Mouse (Mus musculus) forebrain, embryonic 10.5 days (tissue): ENCODE results near the gene Spred3. TPM values are rescaled to one million over a fixed set of nuclear protein-coding genes. Genes with fewer than 3 reads are reported as not detected.
A peak's percentile ranks its signal among the peaks of the same experiment; 100 is the strongest.
"Not testable (repeated sequence)": the region's sequence is repeated elsewhere in the genome, so short reads cannot be mapped to it uniquely, and the experiment has no call there.

Experiments used
- DNase-seq: peaks from one replicate; pipeline ENCODE4 v3.0.0-alpha.2; 2017; ENCODE audit warnings: low spot score; ENCODE audit errors: extremely low spot score
- H3K27ac ChIP-seq: fragments of 300-500 bp; sonication (generic); 2 replicates; pipeline ENCODE4 v1.5.1; 2016; ENCODE audit warnings: mild to moderate bottlenecking
- H3K27me3 ChIP-seq: fragments of 300-500 bp; sonication (generic); 2 replicates; pipeline ENCODE4 v1.6.1; 2016; ENCODE audit warnings: mild to moderate bottlenecking; ENCODE audit not compliant: poor library complexity, severe bottlenecking
- H3K36me3 ChIP-seq: fragments of 300-500 bp; sonication (generic); replicated peaks from 2 replicates; pipeline ENCODE4 v1.6.1; 2016; ENCODE audit warnings: mild to moderate bottlenecking, moderate library complexity
- H3K4me1 ChIP-seq: fragments of 300-500 bp; sonication (generic); 2 replicates; pipeline ENCODE4 v1.6.1; 2016
- H3K4me3 ChIP-seq: fragments of 300-500 bp; sonication (generic); 2 replicates; pipeline ENCODE4 v1.5.1; 2016; ENCODE audit warnings: mild to moderate bottlenecking, moderate library complexity
- H3K9me3 ChIP-seq: fragments of 300-500 bp; sonication (generic); 2 replicates; pipeline ENCODE4 v1.6.1; 2016; ENCODE audit warnings: mild to moderate bottlenecking, moderate library complexity
- WGBS: fragments of 180-500 bp; shearing (Covaris S2); methylation state at CpG from one replicate; pipeline ENCODE4 v1.1.7; 2016; 5-methylcytosine and 5-hydroxymethylcytosine counted together
- polyA plus RNA-seq: library from polyadenylated mRNA; unstranded; fragments of >200 nt; fragmentation: Nextera tagmentation; extraction: Ambion mirVana; gene quantifications from 2 replicates; pipeline ENCODE4 v1.2.1, GENCODE M21; 2016

Spred3 gene
- polyA plus RNA-seq = 4.4 and 5.4 TPM in 2 replicates

- peak; percentile 74 for DNase-seq
- H3K27me3 ChIP-seq = peaks cover 69% of the 10 kb centered on the region
- H3K36me3 ChIP-seq = peaks cover 42% of the 10 kb centered on the region
- peak within 1 kb of the TSS; percentile 92 for H3K27ac ChIP-seq
- no peaks in the 10 kb centered on the region for H3K9me3 ChIP-seq
- under 1% methylated on average over 30 of the region's 30 CpGs for WGBS
- H3K4me3 ChIP-seq = peak within 1 kb of the TSS; percentile 75
- peaks cover 67% of the 10 kb centered on the region for H3K4me1 ChIP-seq
Observed at GRCm38 (mm10) chr7:29170066-29170754, at the start of gene Spred3, which contains the start of gene Ggn. Gene Spred3, minus strand, starts transcription at chr7:29170411. Gene Ggn, plus strand, starts transcription at chr7:29170210.

- Histone ChIP-seq H3K27ac (no peak overlapping the region), H3K36me3 (no peaks in the 10 kb centered on the region), H3K9me3 (peaks cover 27% of the 10 kb centered on the region), H3K27me3 (peaks cover 24% of the 10 kb centered on the region), H3K4me3 (no peak overlapping the region), H3K4me1 (peaks cover 26% of the 10 kb centered on the region)
- DNase-seq = no peak
- 44% methylated on average over 15 of the region's 15 CpGs for WGBS
Observed at GRCm38 (mm10) chr7:29214846-29215245, 44.6 kb upstream of the Spred3 start.

- Histone ChIP-seq H3K36me3 (no peaks in the 10 kb centered on the region), H3K27ac (no peak overlapping the region), H3K4me1 (peaks cover 26% of the 10 kb centered on the region), H3K4me3 (peak overlapping the region; percentile 49; the same call in 1 of the 2 replicates), H3K9me3 (peaks cover 21% of the 10 kb centered on the region; the same call in 1 of the 2 replicates), H3K27me3 (peaks cover 24% of the 10 kb centered on the region)
- WGBS = 68% methylated on average over 2 of the region's 2 CpGs
- no peak for DNase-seq
Observed at GRCm38 (mm10) chr7:29214236-29214635, 44.0 kb upstream of the Spred3 start.

- WGBS = 2% methylated on average over 20 of the region's 20 CpGs
Observed at GRCm38 (mm10) chr7:29213675-29214082, 43.5 kb upstream of the Spred3 start, which contains the start of gene Catsperg1. Gene Catsperg1, minus strand, starts transcription at chr7:29214035.

GRCm38 (mm10) chr7:29212775-29213560 lies 42.8 kb upstream of the Spred3 start:
- Histone ChIP-seq H3K4me1 (peaks cover 26% of the 10 kb centered on the region), H3K9me3 (peaks cover 14% of the 10 kb centered on the region; the same call in 1 of the 2 replicates), H3K4me3 (peak overlapping the region; percentile 49), H3K27me3 (peaks cover 24% of the 10 kb centered on the region)
- not testable (repeated sequence) for H3K27ac ChIP-seq, H3K36me3 ChIP-seq, DNase-seq
- 13% methylated on average over 40 of the region's 40 CpGs for WGBS

More at GRCm38 (mm10) chr7:29213675-29214082, 43.5 kb upstream of the Spred3 start, which contains the start of gene Catsperg1:
- Histone ChIP-seq H3K36me3 (no peaks in the 10 kb centered on the region), H3K27me3 (peaks cover 24% of the 10 kb centered on the region), H3K9me3 (peaks cover 15% of the 10 kb centered on the region; the same call in 1 of the 2 replicates), H3K4me1 (peaks cover 26% of the 10 kb centered on the region), H3K27ac (peak within 1 kb of the TSS; percentile 65), H3K4me3 (peak within 1 kb of the TSS; percentile 49)
- DNase-seq = peak; percentile 82

GRCm38 (mm10) chr7:29212199-29212765 lies 42.1 kb upstream of the Spred3 start:
- Histone ChIP-seq H3K27ac (no peak overlapping the region), H3K4me3 (peak overlapping the region; percentile 49), H3K9me3 (peaks cover 12% of the 10 kb centered on the region; the same call in 1 of the 2 replicates)

GRCm38 (mm10) chr7:29211415-29212198 lies 41.4 kb upstream of the Spred3 start:
- DNase-seq = peak; percentile 72
- H3K4me3 ChIP-seq = peak overlapping the region; percentile 49
- H3K9me3 ChIP-seq = peaks cover 5% of the 10 kb centered on the region; the same call in 1 of the 2 replicates
- H3K36me3 ChIP-seq = no peaks in the 10 kb centered on the region
- H3K27me3 ChIP-seq = peaks cover 24% of the 10 kb centered on the region
- 5% methylated on average over 34 of the region's 34 CpGs for WGBS
- H3K4me1 ChIP-seq = peaks cover 26% of the 10 kb centered on the region
- H3K27ac ChIP-seq = 0 out of 2 replicates have a peak overlapping the region, but pooled peaks have one; percentile 40

More at GRCm38 (mm10) chr7:29212199-29212765, 42.1 kb upstream of the Spred3 start:
- peak; percentile 21 for DNase-seq
- Histone ChIP-seq H3K27me3 (peaks cover 24% of the 10 kb centered on the region), H3K4me1 (peaks cover 26% of the 10 kb centered on the region), H3K36me3 (no peaks in the 10 kb centered on the region)
- 8% methylated on average over 26 of the region's 26 CpGs for WGBS

GRCm38 (mm10) chr7:29211013-29211412 lies 40.8 kb upstream of the Spred3 start:
- H3K4me3 ChIP-seq = peak overlapping the region; percentile 49
- DNase-seq, H3K36me3 ChIP-seq, H3K9me3 ChIP-seq: not testable (repeated sequence)
- peaks cover 26% of the 10 kb centered on the region for H3K4me1 ChIP-seq
- 33% methylated on average over 14 of the region's 15 CpGs for WGBS
- H3K27ac ChIP-seq = 0 out of 2 replicates have a peak overlapping the region, but pooled peaks have one; percentile 40
- peaks cover 24% of the 10 kb centered on the region for H3K27me3 ChIP-seq

- H3K9me3 ChIP-seq = no peaks in the 10 kb centered on the region
- H3K4me3 ChIP-seq = no peak overlapping the region
- 89% methylated on average over 6 of the region's 6 CpGs for WGBS
- no peaks in the 10 kb centered on the region for H3K36me3 ChIP-seq
- DNase-seq = no peak
- no peaks in the 10 kb centered on the region for H3K27me3 ChIP-seq
- no peak overlapping the region for H3K27ac ChIP-seq
- H3K4me1 ChIP-seq = no peaks in the 10 kb centered on the region
Observed at GRCm38 (mm10) chr7:29202577-29202976, 32.4 kb upstream of the Spred3 start.

- not testable (repeated sequence) for H3K27ac ChIP-seq, H3K36me3 ChIP-seq, DNase-seq, H3K4me1 ChIP-seq, H3K9me3 ChIP-seq, H3K27me3 ChIP-seq, H3K4me3 ChIP-seq
- 93% methylated on average over 1 of the region's 1 CpGs for WGBS
Observed at GRCm38 (mm10) chr7:29194230-29194629, 24.0 kb upstream of the Spred3 start.

- not testable (repeated sequence) for H3K27ac ChIP-seq, DNase-seq, H3K9me3 ChIP-seq, H3K27me3 ChIP-seq
- Histone ChIP-seq H3K4me1 (peaks cover 15% of the 10 kb centered on the region), H3K36me3 (peaks cover 23% of the 10 kb centered on the region), H3K4me3 (peak overlapping the region; percentile 89; the same call in 1 of the 2 replicates)
- WGBS = 94% methylated on average over 4 of the region's 4 CpGs
Observed at GRCm38 (mm10) chr7:29181323-29181722, 11.1 kb upstream of the Spred3 start.

- DNase-seq = no peak
- Histone ChIP-seq H3K27me3 (no peaks in the 10 kb centered on the region), H3K4me3 (peak overlapping the region; percentile 89), H3K36me3 (peaks cover 28% of the 10 kb centered on the region), H3K9me3 (no peaks in the 10 kb centered on the region), H3K4me1 (peaks cover 15% of the 10 kb centered on the region), H3K27ac (peak overlapping the region; percentile 91)
- WGBS = 47% methylated on average over 5 of the region's 5 CpGs
Observed at GRCm38 (mm10) chr7:29180854-29181236, 10.6 kb upstream of the Spred3 start.
